Mouse (Mus musculus) brown adipose tissue, adult 24 weeks (tissue): ENCODE results near the gene Acbd4. TPM values are rescaled to one million over a fixed set of nuclear protein-coding genes. Genes with fewer than 3 reads are reported as not detected.

Source experiments
- H3K27ac ChIP-seq: fragments of 200-500 bp; replicated peaks from 2 replicates; pipeline ENCODE4 v1.5.1; 2012; ENCODE audit warnings: low read depth, mild to moderate bottlenecking, low read length
- H3K4me1 ChIP-seq: fragments of 200-500 bp; 2 replicates; pipeline ENCODE4 v1.6.1; 2012; ENCODE audit warnings: low read length, mixed read lengths; ENCODE audit not compliant: control insufficient read depth, insufficient read depth, insufficient read length
- H3K4me3 ChIP-seq: fragments of 200-500 bp; 2 replicates; pipeline ENCODE4 v1.5.1; 2012; ENCODE audit warnings: low read depth, mild to moderate bottlenecking, low read length, moderate library complexity; ENCODE audit not compliant: insufficient read depth
- polyA plus RNA-seq: library from polyadenylated mRNA; stranded (reverse); fragments of >200 nt; gene quantifications from 2 replicates; pipeline ENCODE4 v1.2.4, GENCODE M21; 2012; ENCODE audit not compliant: missing spikeins, insufficient read depth, insufficient read length

The Acbd4 gene
- polyA plus RNA-seq, 1 experiment, result 183 TPM

DNA sequence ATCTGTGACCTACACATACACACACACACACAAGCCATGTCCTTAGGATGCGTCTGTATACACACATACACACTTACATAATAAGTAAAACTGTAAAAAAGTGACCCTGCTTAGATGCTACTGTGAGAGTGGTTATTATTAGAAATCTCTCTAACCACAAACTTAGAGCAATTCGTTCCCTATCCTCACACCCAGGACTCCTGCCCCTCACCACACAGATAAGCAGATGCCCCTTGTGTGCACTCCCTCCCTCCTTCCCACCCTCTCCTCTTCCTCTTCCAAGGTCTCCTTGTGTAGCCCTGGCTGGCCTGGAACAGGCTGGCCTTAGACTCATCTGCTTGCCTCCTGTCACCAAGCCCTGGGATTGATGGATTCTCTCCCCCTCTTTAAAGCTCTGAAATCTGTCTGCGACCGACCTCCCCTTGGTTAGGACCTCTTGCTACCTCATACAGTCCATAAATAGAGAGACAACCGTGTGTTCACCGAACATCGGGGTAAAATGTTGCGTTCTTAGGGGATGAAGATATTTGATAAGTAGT lies 34.6 kb downstream of the Acbd4 start:
- Histone ChIP-seq H3K4me3 (no peak overlapping the region), H3K4me1 (peaks cover 20% of the 10 kb centered on the region), H3K27ac (no peak overlapping the region)

DNA sequence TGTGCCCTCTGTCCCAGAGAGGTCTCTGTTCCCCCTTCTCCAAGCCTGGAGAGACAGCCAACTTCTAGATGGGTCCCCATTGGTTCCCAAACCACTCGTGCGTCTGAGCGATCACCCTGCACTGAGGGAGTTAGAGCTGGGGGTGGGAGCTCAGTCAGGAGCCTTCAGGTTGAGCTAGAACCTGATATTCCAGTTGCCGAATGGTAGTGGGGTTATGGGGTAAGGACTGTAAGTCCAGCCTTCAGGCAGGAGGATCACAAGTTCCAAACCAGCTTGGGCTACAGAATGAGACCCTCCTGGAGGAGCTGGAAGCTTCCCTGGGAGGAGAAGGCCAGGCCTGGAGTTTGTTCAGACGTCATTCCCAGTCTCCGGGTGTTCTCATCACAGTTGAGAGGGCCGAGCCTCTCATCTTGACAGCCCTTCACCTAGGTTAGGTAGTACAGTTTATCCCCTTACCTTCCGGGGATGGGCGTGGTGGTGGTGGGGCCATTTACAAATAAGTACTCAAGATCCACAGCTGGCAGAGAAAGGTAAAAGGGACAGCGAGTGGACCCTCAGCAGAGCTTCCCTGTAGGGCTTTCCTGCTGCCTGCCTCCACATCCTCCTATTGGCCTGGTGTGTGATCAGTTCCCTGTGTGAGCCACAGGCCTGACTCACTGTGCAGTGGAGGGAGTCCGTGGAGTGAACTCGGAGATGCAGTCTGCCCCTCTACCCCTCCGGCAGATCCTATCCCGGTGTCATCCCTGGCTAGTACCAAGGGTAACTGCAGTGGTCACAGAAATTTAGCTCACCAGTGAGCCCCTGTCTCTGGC lies 38.7 kb downstream of the Acbd4 start:
- peak overlapping the region; percentile 96 for H3K27ac ChIP-seq
- peaks cover 41% of the 10 kb centered on the region for H3K4me1 ChIP-seq
- no peak overlapping the region for H3K4me3 ChIP-seq

DNA sequence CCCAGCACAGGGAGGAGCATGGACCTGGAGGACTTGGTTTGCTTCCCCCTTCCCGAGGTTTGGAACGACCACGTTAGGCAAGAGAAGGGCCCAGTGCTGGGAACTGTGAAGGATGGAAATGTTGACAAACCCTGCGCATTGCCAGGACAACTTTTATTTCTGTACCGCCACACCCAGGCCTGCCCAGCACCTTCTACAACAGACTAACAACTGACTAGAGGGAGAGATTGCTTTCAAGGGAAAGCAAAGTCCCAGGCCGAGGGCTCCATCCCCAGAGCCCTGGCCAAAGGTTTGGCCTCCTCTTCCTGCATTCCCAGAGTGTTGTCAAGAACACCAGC lies 39.2 kb downstream of the Acbd4 start:
- Histone ChIP-seq H3K4me3 (no peak overlapping the region), H3K27ac (peak overlapping the region; percentile 96), H3K4me1 (peaks cover 41% of the 10 kb centered on the region)

DNA sequence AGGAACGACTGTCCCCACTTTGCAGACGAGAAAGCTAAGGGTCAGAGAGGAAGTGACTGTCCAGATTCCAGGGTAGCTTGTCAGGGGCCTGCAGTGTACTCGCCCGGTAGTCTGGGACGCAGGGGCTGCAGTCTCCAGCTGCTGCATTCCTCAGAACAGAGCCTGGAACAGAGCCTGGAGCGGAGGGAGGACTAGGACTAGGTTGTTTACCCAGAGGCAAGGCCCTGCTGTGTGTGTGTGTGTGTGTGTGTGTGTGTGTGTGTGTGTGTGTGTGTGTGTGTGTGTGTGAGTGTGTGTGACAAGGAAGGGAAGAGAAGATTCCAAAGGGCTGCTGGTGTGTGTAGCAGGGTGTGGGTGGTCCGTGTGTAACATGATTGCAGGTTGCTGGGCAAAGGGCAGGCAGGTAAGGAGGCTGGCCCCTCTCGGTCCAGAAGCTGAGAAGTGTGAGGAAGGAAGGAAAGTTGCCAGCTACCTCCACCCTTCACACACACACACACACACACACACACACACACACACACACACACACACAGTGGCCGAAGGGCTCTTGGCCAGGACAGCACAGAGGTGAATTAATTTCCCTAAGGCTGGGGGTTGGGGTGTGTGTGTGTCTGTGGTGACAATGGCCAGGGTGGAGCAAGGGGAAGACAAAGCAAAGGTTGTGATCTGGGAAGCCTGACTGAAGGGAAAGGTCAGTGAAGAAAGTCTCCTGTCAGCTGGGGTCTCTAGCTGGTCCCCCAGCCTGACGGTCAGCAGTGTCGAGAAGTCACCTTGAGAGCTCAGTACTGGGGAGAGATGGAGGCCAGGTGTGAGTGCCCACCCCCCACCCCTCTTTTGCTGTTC lies 39.8 kb downstream of the Acbd4 start:
- Histone ChIP-seq H3K27ac (peak overlapping the region; percentile 96), H3K4me3 (0 out of 2 replicates have a peak overlapping the region, but pooled peaks have one; percentile 32), H3K4me1 (peaks cover 41% of the 10 kb centered on the region)

DNA sequence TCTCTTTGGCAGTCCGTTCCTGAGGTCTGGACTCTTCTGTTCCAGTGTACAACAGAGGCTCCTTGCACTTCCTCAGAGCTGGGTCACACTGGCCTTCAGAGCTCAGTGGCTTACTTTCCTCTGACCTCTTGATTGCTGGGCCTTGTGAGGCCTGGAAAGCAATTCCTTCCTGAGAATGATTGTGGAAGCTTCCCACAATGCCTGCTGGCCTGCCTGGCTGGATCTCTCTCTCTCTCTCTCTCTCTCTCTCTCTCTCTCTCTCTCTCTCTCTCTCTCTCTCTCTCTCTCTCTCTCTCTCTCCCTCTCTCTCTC lies 40.4 kb downstream of the Acbd4 start:
- Histone ChIP-seq H3K4me1 (peaks cover 41% of the 10 kb centered on the region), H3K27ac (peak overlapping the region; percentile 96), H3K4me3 (peak overlapping the region; percentile 32; the same call in 1 of the 2 replicates)

DNA sequence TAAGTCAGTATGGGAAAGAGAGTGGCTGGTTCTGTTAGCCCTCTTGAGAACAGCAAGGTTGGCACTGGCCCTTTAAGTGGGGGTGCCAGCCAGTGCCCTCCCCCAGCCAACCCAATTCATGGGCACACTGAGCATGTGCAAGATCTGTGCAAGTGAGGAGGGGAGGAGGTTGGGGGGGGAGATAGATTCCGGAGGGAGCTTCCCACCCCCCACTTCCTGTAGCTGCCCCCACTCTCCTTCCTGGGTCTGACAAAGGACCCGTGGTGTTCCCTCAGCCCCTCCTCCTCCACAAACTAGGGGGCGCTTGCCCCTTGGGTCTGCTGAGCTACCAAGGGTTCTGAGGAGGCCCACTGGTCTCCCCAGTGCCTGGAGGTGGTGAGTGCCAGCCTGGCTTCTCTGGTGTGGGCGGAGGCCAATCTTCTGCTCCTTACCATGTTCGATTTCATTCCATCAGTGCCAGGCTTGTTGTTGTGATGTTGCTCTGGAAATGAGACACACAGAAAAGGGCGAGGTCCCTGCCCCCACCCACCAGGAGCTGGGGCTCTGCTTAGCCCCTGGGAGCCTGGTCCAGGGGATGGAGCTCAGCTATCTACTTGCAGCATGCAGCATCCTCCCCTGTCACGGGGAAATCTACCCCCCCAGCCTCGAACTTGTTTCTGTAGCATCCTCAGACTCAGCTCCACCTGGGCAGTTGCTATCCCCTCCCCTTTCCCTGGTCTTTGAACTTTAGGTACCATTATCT lies 41.1 kb downstream of the Acbd4 start:
- peaks cover 41% of the 10 kb centered on the region for H3K4me1 ChIP-seq
- peak overlapping the region; percentile 96 for H3K27ac ChIP-seq
- H3K4me3 ChIP-seq, result peak overlapping the region; percentile 32

DNA sequence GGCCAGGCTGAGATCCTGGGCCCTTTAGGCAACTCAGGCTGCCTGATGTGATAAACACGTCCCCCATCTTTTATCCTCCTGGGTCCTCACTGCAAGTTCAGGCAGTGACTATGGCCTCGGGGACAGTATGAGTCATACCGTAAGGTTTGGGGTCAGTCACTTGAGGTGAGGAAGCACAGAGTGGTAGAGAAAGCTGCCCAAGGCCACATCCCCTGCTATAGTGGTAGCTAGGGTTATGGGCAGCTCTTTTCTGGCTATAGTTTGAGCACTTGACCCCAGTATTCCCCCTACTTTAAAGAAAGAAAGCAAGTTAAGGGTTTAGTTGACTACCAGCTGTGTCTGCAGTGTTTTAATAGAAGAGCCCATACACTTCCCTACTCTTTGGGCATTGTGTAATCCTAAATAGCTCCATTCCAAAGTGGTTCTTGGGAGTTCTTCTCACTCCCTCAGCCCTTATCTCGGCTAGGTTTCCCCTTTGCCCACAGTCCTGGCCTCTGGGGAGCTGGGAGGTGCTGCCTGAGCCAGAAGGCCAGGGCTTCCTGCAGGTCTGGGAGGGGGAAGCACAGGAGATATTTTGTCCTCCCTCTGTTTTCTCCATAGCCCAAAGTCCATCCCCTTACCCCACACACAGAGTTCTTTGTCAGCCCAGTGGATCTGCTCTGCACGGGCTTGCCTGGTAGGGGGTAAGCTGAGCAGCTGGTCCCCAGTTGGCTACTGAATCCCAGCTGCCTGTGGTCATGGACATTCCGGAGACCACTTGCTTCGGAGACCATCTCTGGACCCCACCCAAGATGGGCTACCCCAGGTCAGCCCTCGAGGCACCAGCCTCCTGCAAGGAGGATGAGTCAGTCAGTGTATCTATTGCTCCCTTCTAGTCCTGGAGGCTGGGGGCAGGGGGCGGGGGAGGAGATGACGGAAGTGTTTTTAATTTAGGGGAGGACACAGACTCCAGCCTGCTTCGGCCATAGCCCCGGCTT lies 43.1 kb downstream of the Acbd4 start:
- Histone ChIP-seq H3K27ac (peak overlapping the region; percentile 60), H3K4me3 (no peak overlapping the region), H3K4me1 (peaks cover 41% of the 10 kb centered on the region)

DNA sequence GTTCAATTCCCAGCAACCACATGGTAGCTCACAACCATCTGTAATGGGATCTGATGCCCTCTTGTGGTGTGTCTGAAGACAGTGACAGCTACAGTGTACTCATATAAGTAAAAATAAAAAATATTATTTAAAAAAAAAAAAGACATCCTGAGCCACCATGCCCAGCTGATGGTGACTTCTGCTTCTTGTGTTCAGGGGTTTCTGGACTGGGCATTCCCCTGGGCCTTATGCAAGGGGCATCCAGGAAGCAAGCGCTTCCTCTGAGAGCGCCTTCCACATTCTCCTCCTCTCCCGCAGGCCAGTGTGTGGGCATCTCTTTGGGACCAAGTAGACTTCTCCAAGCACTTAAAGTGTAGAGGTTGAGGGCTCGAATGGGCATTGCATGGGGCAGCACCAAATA lies 44.9 kb downstream of the Acbd4 start:
- Histone ChIP-seq H3K4me1 (peaks cover 25% of the 10 kb centered on the region), H3K27ac (no peak overlapping the region), H3K4me3 (no peak overlapping the region)

DNA sequence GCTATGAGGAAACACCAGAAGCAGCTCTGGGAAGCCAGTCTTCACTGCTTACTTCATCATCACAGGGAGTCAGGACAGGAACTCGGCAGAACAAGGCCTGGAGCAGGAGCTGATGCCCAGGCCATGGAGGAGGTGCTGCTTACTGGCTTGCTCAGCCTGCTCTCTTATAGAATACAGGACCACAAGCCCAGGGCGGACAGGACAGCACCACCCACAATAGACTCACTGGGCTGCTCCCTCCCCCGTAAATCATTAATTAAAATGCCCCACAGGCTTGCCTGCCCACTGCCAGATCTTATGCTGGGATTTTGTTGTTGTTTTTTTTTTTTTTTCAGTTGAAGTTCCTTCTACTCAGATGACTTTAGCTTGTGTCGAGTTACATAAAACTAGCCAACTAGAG lies 46.3 kb downstream of the Acbd4 start:
- Histone ChIP-seq H3K4me3 (no peak overlapping the region), H3K27ac (no peak overlapping the region), H3K4me1 (peaks cover 14% of the 10 kb centered on the region)

DNA sequence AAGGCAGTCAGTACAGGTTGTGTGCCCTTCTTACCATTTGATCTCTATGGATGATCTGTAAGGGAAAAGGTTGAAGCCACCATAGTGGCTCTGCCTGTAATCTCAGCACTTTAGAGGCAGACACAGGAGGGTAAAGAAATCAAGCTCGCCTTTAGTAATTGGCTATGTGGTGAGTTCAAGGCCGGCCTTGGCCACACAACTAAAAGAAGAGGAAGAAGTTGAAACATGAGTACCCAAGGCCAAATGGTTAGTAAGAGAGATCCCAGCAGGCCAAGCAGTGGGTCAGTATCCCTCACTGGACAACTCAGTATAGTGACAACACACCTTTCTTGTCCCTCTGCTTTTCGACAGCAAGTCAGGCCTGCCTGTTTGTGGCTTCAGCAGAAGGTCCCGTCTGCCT lies 48.3 kb downstream of the Acbd4 start:
- H3K4me1 ChIP-seq, result peaks cover 1% of the 10 kb centered on the region
- H3K27ac ChIP-seq, result no peak overlapping the region
- H3K4me3 ChIP-seq, result no peak overlapping the region

DNA sequence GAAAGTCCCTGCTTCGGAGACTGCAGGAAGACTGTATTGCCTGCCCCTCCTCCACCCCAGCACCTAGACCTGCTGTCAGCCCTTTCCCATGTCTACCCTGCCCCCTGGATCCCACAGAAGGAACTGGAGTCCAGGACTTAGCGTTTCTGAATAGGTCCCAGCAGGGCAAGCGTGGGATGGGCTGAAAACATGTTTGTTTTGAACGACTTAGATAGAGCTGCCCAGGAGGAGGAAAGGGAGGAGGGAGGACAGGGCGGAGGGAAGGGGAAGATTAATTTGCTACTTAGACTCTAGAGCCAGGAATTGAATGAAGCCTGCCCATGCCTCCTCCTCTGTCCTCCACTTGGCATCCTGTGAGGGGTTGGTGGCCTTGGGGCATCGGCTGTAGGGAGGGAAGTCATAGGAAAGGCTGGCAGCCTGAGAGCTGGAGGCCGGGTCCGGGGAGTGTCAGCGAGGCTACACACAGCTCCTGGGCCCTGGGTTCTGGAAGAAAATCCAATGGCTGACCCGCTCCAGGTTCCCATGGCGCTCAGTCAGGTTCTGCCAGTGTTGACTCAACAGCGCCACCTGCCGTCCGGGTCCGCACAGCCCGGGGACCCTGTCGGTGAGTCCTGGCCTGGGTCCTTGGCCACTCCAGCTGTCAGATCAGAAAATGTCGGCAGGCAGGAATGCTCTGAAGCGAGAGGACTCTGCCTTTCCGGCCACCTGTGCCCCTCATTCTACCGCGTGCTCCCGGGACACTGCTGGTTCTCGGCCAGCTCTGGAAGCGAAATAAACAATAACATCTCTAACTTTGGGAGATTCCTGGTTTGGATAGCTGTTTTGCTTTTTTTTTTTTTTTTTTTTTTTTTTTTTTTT lies 57.4 kb downstream of the Acbd4 start:
- H3K4me1 ChIP-seq, result peaks cover 2% of the 10 kb centered on the region; the same call in 1 of the 2 replicates
- H3K27ac ChIP-seq, result peak overlapping the region; percentile 48
- H3K4me3 ChIP-seq, result peak overlapping the region; percentile 43

DNA sequence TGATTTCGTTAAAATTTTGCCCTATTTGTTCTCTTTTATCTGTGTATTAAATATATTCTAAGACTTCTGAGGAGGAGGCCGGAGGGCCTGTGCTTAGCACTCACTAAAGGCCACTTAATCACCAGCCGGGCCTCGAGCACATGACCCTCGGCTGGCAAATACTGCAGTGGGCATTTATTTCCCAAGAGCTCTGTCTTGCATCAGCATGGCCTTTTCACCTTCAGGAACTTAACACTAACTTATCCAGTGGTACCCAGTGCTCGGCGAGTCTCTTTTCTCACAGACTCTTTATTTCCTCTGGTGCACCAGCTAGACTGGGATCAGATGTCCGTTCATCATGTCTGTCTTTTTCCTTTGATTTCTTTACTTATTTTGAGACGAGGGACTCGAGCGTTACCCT lies 59.3 kb downstream of the Acbd4 start:
- Histone ChIP-seq H3K4me3 (no peak overlapping the region), H3K27ac (no peak overlapping the region), H3K4me1 (peaks cover 2% of the 10 kb centered on the region; the same call in 1 of the 2 replicates)

DNA sequence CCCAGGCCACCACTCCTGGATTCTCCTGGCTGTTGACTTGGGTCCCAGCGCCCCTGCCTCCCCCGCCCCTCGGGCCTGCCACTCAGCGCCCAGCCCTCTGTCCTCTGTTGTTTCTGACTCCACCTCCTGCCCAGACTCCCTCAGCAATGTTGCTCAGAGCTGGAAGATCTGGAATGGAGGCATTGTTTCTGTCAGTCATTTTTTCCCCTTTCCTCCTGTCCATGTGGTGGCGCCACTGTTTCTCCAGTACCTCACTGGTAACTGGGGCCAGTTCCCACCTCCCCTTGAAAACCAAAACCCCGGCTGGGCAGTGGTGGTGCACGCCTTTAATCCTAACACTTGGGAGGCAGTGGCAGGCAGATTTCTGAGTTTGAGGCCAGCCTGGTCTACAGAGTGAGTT lies 60.0 kb downstream of the Acbd4 start:
- Histone ChIP-seq H3K4me1 (peaks cover 2% of the 10 kb centered on the region; the same call in 1 of the 2 replicates), H3K27ac (no peak overlapping the region), H3K4me3 (no peak overlapping the region)
